Mouse (Mus musculus): ENCODE measurements around the gene Reep6.

Reep6 gene

DNA sequence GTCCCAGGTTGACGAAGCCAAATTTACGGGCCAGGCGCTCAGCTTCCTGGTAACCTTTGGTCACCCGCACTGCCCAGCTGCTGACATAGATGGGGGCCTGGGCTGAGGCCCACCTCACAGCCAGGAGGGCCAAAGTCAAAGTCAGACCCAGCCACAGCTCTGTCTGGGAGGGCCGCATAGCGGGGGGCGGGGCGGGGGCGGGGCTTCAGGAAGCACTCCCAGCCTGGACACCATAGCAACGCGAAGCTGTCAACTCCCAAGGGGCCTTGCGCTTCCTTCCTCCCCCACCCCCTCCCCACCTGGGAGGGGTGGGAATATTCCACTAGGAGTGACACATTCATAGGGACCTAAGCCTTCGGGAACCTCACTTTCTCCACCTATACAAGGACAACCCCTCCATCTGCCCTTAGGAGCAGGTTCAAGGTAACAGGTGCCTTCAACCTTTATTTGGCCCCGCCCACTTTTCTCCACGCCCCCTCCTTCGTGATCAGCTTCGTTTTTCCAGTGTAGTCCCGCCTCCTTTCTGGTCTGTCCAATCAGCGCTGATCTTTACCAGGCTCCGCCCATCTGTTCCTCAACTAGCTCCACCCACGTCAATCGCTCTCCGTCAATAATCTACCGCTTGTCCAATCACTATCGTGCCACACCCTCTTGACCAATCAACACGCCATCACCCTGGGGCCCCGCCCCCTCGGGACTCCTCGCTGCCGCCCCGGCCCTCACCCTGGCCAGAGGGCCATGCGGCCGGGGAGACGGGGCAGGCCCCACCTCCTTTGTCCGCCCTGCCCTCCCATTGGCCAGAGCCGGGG, at the start of gene Reep6, which contains the start of gene Pcsk4:
Gene Reep6 (plus strand): TSS at position 681 of the 809 bp plus-strand sequence.
Gene Pcsk4 (minus strand): TSS at position 226 of the 809 bp plus-strand sequence.
- peak; percentile 96 for DNase-seq (ENCODE audit: low spot score)

DNA sequence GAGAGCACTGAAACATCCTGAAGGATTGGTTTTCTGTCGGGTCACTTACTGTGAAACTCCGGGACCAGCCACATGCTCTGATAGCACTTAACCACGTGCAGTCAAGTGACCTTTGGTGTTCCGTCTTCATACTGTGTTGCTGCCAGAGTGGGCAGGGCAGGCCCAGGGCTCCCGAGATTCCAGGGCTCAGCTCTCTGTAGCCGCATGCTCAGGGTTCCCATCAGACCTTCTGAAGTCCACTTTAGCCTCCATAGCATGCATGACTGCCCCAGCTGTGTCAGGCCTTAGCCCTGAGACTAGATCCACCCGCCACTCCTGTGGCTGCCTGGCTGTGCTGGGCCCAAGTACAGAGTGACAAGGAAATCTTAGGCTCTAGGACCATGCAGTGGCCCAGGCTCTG, 48.4 kb upstream of the Reep6 start:
- DNase-seq (ENCODE audit: low spot score): no peak

DNA sequence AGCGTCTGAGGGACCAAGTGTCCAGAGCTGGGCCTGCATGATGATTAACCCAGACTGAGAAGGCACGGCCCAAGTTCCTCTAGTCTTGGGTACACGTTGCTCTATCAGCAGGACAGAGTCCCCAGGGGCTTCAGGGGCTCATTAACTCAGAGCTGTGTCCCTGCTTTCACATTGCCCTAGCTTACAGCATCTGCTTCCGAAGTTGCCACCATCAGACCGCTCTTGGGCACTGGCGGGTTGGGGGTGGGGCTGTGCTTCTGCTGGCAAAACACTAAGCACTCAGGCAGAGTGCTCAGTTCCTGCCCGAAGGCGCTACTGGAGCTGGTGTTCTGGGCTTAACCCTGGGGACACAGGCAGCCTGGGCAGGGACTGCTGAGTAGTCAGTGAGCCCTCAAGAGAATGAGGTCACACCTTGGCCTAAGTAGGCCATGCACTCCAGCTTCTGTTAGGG, 47.8 kb upstream of the Reep6 start:
- peak; percentile 92 for DNase-seq (ENCODE audit: low spot score)

DNA sequence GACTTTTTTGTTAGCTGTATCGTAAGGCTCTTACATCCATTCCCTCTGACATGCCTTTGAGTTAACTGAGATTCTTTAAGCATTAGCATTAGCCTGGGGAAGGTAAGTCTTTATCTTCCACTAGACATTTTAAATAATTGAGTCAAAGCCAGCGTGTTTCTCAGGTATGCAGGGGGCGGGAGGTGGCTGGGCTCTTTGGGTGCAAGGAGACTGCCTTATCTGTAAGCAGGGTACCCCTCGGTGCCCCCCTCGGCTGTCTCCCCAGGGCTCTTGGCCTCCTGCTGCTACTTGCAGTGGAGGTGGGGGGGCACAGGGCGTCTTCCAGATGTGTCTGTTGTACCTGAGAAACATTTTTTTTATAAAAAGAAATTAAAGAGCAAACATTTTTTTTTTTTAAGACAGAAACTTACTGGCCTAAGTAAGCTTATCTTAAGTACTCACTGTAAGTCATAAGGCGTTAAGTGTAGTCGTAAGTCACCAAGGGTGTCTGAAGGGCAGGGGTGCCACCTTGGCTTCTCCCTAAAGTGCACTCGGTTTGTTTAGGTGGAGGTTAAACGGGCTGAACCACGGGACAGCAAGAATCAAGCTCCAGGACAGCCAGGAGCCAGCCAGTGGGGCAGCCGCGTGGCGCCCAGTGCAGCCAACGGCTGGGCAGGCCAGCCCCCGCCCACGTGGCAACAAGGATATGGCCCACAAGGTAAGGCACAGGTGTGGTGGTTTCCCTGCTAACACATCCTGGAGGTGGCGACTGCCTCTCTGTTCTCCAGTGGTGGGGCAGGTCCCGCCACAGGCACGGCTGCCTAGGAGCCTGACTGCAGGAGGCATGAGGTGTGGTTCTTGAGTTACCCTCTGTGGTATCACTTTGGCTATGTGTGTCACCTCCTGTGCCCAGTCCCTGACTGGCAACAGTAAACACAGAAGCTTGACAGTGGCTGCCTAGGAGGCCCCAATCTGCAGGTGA, 47.0 kb upstream of the Reep6 start:
- no peak for DNase-seq (ENCODE audit: low spot score)

DNA sequence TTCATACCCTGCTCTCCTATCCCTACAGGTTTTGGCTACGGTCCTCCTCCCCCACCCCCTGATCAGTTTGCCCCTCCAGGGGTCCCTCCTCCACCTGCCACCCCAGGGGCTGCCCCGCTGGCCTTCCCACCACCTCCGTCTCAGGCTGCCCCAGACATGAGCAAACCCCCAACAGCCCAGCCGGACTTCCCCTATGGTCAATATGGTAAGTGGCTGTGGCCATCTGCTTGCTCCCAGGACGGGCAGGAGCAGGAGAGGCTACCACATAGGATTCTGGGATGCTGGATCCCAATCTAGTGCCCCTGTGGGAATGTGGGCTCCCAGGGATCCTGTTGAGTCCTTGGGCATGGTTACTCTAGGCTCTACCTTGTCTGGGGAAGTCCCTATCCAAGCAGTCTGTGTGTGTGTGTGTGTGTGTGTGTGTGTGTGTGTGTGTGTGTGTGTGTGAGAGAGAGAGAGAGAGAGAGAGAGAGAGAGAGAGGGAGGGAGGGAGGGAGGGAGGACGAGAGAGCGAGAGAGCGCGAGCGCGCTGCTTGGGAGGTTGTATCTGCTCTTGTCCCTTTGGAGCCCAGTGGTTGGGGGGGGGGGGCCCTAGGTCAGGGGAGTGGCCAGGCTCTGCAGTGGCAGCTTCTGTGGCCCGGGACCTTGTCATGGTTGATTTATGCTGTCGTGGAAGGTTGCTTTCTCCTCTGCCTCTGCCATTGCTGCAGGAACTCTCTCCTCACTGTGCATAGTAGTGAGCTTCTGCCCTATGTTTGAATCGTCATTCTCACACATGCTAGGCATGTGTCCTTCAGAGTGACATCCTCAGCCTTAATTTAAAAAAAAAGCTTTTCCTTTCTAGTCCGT, 44.3 kb upstream of the Reep6 start:
- DNase-seq (ENCODE audit: low spot score): peak; percentile 51

DNA sequence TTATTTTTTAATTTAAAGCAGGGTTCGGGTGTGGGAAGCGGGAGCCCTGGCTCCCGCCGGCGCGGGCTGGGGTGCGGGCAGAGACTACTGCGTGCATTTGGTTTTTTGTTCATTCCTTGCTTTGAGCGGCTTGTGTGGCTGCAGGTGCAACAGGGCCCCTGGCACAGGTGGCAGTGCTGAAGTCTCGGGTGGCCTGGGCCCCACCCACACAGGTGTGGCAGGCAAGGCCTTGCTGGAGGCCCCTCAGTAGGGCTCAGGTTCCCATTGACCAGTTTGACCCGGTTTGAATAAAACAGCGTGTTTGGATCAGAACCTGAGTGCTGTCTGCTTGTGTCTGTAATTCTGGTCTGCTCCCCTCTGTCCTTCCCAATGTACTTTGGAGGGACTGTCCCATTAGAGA, 41.7 kb upstream of the Reep6 start:
- DNase-seq (ENCODE audit: low spot score): no peak

DNA sequence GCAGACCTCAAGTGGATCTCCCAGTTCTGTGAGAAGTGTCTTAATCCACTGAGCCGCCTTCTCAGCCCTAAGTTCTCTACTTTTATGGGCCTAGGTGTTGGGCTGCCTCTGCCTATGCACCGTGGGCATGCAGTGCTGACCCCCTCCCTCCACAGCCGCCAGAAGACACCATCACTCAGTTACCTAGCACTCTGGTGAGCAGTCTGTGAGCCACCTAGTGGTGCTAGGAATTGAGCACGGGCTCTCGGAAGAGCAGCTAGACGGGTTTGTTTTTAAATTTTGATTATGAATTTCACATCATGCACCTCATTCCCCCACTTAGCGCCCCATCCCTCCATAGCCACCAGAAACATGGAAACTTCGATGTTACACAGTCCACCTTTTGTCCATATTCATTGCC, 41.1 kb upstream of the Reep6 start:
- no peak for DNase-seq (ENCODE audit: low spot score)

DNA sequence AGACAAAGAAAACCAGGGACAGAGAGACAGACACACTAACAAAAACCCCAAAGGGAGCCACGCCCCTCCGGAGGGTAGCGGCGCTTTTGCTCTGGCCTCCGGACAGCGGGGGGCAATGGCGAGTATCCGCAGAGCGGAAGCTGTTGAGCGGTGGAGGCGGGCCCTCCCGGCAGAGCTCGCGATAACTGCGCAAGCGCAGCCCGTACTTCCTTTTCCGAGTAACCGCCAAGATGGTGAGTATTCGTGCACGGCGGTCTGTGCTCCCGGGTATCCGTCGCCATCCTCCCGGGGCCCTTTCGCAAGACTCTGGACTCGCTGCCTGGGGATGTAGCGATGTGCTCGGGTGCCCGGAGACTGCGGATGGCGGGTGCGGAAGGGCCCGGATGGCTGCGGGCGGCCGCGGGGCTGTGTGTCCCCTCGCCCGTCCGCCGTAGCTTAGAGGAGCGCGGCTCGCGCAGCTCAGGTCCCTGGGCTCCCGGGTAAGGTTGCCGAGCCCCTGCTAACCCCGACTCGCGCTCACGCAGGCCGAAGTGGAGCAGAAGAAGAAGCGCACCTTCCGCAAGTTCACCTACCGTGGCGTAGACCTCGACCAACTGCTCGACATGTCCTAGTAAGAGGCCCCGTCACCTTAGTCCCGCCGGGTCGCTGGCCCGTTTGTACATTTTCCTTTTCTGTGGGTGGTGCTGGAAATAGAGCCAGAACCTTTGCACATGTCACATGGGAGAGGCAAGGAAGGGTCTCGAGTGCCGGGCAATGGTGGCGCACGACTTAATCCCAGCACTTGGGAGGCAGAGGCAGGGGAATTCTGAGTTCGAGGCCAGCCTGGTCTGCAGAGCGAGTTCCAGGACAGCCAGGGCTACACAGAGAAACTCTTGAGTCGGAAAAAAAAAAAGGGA, 37.3 kb upstream of the Reep6 start, which contains the start of gene Rps15:
Gene Rps15 (plus strand): TSS at position 203 of the 896 bp plus-strand sequence.
- DNase-seq (ENCODE audit: low spot score): peak; percentile 97

DNA sequence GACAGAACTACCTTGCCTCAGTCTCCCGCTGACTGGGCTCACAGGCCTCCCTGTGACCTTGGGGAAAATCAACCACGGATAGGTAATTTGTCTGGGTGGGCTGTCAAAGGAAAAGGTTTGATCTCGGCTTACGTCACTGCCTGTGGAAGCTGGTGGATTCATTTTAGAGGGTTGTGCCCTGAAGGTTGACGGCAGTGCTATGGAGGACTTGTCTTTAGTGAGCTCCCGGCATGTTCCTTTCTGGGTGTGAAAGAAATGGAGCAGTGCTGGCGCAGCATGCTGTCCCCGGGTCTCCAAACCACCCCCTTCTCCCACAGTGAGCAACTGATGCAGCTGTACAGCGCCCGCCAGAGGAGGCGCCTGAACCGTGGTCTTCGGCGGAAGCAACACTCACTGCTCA, 36.4 kb upstream of the Reep6 start:
- peak; percentile 49 for DNase-seq (ENCODE audit: low spot score)

DNA sequence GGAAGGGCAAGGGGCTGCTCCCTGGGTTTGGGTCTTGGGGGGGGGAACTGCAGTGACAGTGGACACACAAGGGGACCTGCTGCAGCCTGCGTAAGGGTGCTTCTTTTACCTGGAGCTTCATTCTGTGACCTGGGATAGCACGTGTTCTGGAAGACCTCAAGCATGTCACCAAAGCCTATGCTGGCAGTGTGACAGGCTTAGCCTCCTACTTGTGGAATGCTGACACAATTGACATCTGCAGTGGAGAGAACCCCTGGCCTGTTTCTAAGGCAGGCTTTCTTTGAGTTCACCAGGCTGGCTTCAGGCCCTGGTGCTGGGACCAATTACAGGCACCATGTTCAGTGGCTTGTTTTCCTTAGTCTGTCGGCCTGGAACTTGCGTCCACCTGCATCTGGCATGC, 35.4 kb upstream of the Reep6 start:
- DNase-seq (ENCODE audit: low spot score): peak; percentile 47

DNA sequence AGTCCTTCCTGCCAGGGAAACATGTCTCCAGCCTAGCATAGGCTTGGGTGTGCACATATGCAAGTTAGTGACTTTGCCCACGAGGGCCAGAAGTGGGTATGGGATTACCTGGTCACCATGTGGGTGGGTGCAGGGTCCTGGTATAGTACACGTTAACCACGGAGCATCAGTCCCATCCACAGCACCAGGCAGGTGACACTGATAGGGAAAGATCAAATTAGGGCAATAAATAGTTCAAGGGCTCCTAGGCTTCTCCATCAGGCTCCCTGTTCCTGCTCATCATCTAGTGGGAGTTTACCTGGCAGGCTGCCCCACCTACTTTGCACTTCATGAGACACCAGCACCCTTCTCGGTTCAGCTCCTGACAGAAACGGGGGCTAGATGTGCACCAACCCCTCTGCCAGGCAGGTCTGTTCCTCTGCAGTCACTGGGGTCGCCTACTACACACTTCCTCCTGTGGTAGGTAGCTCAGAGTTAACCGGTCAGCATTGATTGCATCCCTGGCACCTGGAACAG, 34.9 kb upstream of the Reep6 start:
- DNase-seq (ENCODE audit: low spot score): no peak

DNA sequence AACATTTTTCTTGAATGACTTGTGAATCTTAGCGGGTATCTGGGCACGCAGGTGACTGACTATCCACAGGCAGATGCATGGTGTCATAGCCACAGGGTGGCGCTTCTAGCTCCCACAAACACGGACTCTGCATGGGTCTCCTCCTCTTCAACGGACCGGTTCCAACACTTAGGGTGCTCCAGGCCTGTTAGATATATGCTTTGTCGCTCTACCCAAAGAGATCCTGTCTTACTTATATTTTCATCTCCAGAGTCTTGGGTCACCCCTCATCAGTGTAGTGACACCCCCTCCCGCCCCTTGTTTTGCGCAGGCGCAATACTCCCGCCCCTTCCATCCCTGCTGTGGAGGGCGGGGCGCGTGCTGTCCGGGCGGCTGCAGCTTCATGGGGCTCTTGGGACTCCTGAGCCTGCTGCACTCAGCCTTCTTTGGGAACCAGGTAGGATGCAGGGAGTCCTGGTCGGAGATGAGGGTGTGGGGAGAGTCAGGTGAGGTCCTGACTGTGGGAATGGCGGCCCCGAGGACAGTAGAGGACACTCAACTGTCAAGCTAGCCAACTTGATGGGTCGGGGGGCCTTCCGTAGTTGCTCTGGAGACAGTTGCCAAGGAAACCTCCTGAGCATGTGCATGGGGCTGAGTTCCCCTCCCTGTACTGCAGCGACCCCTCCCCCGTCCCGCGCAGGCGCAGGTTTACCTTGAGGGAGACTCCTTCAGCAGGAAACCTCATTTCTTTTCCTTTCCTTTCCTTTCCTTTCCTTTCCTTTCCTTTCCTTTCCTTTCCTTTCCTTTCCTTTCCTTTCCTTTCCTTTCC, 33.9 kb upstream of the Reep6 start, which contains the start of gene Apc2:
Gene Apc2 (plus strand): TSS at position 360 of the 808 bp plus-strand sequence.
- peak; percentile 74 for DNase-seq (ENCODE audit: low spot score)

DNA sequence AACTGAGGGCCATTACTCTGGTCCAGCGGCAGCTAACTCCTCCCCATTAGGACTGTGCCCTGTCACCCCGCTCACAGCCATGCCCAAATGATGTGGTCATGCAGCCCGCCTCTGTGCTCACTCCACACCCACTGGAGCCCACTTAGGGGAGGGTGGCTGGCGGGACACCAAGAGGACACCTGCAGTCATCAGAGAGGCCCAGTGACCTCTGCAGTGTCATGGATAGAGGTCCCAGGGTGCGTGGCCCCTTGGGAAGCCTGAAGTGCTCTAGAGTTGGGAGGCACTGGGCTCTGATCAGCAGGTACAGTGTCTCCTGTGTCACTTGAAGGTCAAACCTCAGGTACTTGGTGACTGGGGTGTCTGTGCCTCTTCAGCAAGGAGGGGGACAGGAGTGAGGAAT, 32.9 kb upstream of the Reep6 start:
- no peak for DNase-seq (ENCODE audit: low spot score)

DNA sequence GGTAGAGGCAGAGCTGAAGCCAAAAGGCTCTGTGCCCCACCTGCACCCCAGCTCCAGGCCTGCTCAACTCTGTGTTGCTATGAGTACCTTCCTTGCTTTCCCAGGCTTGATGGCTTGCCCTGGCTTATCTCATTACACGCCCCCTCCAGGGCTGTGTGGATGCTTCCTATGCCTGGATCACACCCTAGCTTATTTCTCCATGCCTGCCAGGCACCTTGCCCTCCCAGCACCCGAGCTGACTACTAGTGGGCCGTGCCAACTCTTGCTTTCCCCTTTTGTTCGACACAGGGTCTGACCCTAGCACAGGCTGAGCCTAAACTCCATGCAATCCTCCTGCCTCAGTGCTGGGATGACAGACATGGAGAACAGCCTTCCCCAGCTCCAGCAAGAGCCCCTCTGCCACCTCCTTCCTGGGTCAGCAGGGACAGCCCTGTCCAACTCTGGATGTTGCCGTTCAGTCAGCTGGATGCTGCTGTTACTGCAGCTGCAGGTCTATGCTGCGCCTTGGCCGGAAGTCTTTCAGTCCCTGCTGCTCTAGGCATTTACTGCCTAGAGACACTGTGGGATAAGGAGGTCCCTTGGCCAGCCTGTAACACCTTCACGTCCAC, 32.1 kb upstream of the Reep6 start:
- peak; percentile 47 for DNase-seq (ENCODE audit: low spot score)

DNA sequence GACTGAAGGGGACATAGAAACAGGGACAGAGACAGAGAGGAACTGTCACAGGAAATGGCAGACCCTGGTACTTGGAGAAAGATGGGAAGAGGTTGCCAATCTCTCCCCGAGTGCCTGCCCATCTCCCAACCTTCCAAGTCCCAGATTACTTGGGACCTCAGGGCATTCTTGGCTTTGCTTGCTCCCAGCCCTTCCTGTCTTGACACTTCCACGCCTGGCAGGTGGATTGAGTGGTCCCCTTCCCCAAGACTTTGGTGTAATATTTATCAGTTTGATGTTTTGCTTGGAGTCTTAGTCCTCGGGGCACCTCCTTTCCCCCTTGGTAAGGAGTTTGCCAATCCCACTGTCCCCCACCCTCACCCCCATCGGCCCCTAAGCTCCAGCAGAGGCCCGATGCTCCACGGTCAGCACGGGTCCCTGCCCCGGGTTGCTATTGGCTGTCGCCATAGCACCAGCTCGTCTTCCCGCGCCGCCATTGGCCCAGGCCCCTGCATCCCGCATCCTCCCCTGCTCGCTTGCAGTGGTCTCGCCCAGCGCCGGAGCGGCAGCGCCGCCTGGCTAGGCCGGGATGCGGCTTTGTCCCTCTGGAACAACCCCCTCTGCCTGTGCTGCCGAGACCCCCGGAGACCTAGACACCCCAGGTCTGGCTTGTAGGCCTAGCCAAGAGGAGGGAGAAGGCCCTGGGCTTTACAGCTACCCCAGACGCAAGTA, 31.0 kb upstream of the Reep6 start:
- DNase-seq (ENCODE audit: low spot score): peak; percentile 92

DNA sequence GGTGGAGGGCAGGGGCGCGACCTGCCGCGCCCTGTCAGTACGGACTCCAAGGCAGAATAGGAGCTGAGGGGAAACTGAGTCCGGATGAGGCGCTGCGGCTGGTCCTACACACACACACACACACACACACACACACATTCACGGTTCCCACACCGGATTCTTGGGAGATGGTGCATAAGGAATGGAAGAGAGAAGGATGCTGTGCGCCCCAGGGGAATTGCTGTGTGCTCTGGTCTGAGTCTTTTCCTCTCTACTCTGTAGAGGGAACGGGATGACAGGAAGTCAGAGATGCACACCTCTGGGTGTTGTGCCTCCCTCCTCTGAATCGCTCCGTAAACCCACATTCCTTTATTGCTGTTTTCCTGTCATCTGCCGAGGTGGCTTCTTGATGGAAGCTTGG, 30.5 kb upstream of the Reep6 start:
- peak; percentile 66 for DNase-seq (ENCODE audit: low spot score)

DNA sequence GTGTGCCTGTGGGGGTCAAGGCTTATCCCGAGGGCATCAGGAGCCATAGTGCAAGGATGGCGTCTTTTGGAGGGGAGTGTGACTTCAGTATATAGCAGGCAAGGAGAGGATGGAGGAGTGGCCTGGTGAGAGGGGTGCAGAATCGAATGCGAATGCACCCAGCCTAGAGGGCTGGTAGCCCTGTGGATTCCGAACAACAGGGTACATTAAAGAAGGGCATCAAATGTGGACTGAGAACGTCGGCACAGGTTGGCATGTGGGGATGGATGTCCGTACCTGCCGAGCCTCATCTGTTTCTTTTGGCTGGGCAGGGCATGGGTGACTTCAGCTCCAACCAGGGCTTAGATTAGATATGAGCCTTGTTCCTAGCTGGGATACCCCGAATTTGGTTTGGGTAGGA, 29.9 kb upstream of the Reep6 start:
- DNase-seq (ENCODE audit: low spot score): no peak

DNA sequence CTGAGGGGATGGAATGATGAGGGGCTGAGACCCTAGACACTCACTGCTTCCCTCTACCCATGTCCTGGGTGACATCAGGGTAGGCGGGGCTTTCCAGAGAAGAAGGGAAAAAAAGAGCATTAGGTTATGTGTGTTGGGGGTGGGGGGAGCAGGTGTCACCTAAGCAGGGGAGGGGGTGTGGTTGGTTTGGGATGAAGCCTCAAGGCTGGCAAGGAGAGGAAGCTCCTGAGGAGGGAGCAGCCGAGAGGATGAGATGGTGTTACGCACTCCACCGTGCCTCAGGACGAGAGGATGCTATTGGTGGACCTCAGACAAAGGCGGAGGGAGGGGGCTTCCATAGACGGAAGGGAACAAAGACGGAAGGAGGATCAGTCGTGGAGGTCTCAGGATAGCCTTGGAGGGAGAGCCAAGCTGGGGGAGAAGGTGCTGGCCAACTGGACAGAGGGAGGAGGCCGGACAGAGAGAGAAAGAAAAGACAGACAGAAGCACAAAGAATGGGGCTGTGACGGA, 29.0 kb upstream of the Reep6 start:
- DNase-seq (ENCODE audit: low spot score): no peak
